Mouse (Mus musculus): ENCODE measurements around the gene Tubb4b. TPM values are rescaled to one million over a fixed set of nuclear protein-coding genes. Genes with fewer than 3 reads are reported as not detected.

Tubb4b gene
- polyA plus RNA-seq, 1 experiment from 2014 or later = 294 TPM

GRCm38 (mm10) chr2:25241438-25241775 lies 16.9 kb upstream of the Tubb4b start:
- TF ChIP-seq CTCF (IDR thresholded peaks at IDR 0.05; ENCODE audit: low read depth) (no peak), EP300 (IDR thresholded peaks at IDR 0.05; ENCODE audit: low read depth) (no peak)
- Histone ChIP-seq H3K36me3 (replicated peaks; ENCODE audit: insufficient read depth, low read length) (no peaks in the 10 kb centered on the region), H3K4me1 (ENCODE audit: insufficient read depth) (peaks cover 23% of the 10 kb centered on the region), H3K4me2 (ENCODE audit: low read depth, low read length) (peak overlapping the region; percentile 78), H3K9me3 (ENCODE audit: low read length) (no peaks in the 10 kb centered on the region), H3K27ac (ENCODE audit: low read depth) (no peak overlapping the region), H3K9ac (replicated peaks) (no peak overlapping the region), H3K27me3 (ENCODE audit: insufficient read depth, low read length) (peaks cover 26% of the 10 kb centered on the region), H3K4me3 (ENCODE audit: low read depth, low read length) (peak overlapping the region; percentile 47; the same call in 1 of the 2 replicates)
- no peak for DNase-seq
- 14% methylated on average over 6 of the region's 6 CpGs for WGBS (ENCODE audit: insufficient replicate concordance)
- ATAC-seq = no peak; the same call in 1 of the 2 replicates

DNA sequence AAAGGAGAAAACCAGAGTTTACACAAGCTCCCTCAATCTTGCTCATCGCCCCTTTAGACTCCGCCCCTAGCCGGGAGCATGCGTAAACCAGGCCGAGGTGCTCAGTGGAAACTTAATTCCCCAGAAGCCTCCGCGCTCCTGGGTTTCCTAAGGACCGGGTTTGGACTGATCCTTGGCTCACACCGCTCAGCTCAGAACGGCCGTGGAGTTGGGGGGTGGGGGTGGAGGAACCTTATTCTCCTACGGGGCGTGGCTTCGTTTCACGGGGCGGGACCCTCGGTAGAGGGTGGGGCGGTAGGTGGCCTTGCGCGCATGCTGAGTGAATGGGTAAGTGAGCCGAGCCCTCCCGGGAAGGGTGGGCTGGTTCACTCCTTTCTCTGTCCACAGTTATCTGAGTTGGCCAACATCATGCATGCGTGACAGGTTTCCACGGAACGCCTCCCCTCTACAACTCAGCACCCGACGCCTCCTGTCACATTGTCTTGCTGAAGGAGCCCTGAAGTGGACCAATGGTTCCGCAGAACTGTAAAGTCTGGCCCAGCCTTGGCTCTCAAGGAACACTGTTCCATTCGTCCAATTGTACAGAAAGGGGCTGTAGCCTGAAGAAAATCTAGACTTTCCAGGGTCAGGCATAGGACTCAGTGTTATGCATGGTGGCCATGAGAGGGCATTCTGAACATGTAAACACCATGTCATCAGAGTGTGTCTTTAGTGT lies 16.4 kb upstream of the Tubb4b start:
- peaks cover 26% of the 10 kb centered on the region for H3K27me3 ChIP-seq (ENCODE audit: insufficient read depth, low read length)
- H3K4me2 ChIP-seq (ENCODE audit: low read depth, low read length) = peak overlapping the region; percentile 78
- DNase-seq = peak; percentile 58
- peak; percentile 74 for ATAC-seq
- no peaks in the 10 kb centered on the region for H3K36me3 ChIP-seq (replicated peaks; ENCODE audit: insufficient read depth, low read length)
- TF ChIP-seq EP300 (IDR thresholded peaks at IDR 0.05; ENCODE audit: low read depth) (no peak), CTCF (IDR thresholded peaks at IDR 0.05; ENCODE audit: low read depth) (no peak)
- H3K4me1 ChIP-seq (ENCODE audit: insufficient read depth) = peaks cover 23% of the 10 kb centered on the region
- H3K9ac ChIP-seq (replicated peaks) = peak overlapping the region; percentile 30; the same call in 1 of the 2 replicates
- H3K9me3 ChIP-seq (ENCODE audit: low read length) = no peaks in the 10 kb centered on the region
- H3K27ac ChIP-seq (ENCODE audit: low read depth) = no peak overlapping the region
- 3% methylated on average over 29 of the region's 29 CpGs for WGBS (ENCODE audit: insufficient replicate concordance)
- peak overlapping the region; percentile 47 for H3K4me3 ChIP-seq (ENCODE audit: low read depth, low read length)

DNA sequence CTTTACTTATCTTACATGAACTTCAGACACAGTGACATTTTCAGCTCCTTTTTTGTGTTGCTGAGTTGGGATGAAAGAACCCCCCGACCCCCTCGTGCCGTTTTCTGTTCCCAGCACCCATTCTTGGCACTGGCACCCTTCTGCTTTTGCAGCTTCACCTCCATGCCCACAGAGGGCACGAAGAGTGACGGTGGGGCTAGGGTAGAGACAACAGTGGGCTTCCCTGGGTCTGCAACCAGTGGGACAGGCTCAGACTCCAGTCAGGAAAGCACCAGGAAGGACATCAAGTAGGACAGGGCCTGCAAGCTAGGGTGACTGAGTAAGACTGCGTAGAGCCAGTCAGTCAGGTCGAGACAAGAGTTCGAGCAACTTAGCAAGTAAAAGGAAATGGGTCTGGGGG lies 15.8 kb upstream of the Tubb4b start:
- H3K4me2 ChIP-seq (ENCODE audit: low read depth, low read length) = peak overlapping the region; percentile 78
- H3K27ac ChIP-seq (ENCODE audit: low read depth) = no peak overlapping the region
- no peak for DNase-seq
- H3K4me3 ChIP-seq (ENCODE audit: low read depth, low read length) = peak overlapping the region; percentile 47; the same call in 1 of the 2 replicates
- no peaks in the 10 kb centered on the region for H3K9me3 ChIP-seq (ENCODE audit: low read length)
- TF ChIP-seq CTCF (IDR thresholded peaks at IDR 0.05; ENCODE audit: low read depth) (no peak), EP300 (IDR thresholded peaks at IDR 0.05; ENCODE audit: low read depth) (no peak)
- peaks cover 26% of the 10 kb centered on the region for H3K27me3 ChIP-seq (ENCODE audit: insufficient read depth, low read length)
- no peak for ATAC-seq
- no peaks in the 10 kb centered on the region for H3K36me3 ChIP-seq (replicated peaks; ENCODE audit: insufficient read depth, low read length)
- no peak overlapping the region for H3K9ac ChIP-seq (replicated peaks)
- peaks cover 23% of the 10 kb centered on the region for H3K4me1 ChIP-seq (ENCODE audit: insufficient read depth)
- WGBS (ENCODE audit: insufficient replicate concordance) = 56% methylated on average over 8 of the region's 8 CpGs

DNA sequence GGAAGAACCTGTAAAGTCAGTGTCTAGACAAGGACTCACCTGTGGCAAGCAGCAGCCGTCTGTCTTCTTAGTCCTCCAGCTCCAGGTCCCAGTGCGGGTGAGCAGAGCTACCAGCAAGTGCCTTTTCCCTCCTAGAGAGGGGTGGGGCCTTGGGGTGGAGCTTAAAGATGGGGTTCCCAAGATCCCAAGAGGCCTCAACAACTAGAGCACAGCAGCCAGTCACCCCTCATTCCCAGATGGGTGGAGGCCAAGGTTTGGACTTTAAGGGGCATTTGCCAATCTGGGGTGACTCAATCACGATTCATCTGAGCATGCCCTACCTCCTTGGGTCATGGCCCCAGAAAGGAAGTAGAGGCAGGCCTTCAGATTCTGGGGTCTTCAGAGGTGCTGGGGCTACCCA lies 15.3 kb upstream of the Tubb4b start:
- ATAC-seq (no peak), DNase-seq (no peak)
- Histone ChIP-seq H3K36me3 (replicated peaks; ENCODE audit: insufficient read depth, low read length) (no peaks in the 10 kb centered on the region), H3K4me3 (ENCODE audit: low read depth, low read length) (no peak overlapping the region), H3K9me3 (ENCODE audit: low read length) (no peaks in the 10 kb centered on the region), H3K27me3 (ENCODE audit: insufficient read depth, low read length) (peaks cover 26% of the 10 kb centered on the region), H3K4me2 (ENCODE audit: low read depth, low read length) (no peak overlapping the region), H3K4me1 (ENCODE audit: insufficient read depth) (peaks cover 23% of the 10 kb centered on the region), H3K27ac (ENCODE audit: low read depth) (no peak overlapping the region), H3K9ac (replicated peaks) (no peak overlapping the region)
- WGBS (ENCODE audit: insufficient replicate concordance) = 83% methylated on average over 3 of the region's 3 CpGs
- no peak for TF ChIP-seq CTCF (IDR thresholded peaks at IDR 0.05; ENCODE audit: low read depth)
- no peak for TF ChIP-seq EP300 (IDR thresholded peaks at IDR 0.05; ENCODE audit: low read depth)

DNA sequence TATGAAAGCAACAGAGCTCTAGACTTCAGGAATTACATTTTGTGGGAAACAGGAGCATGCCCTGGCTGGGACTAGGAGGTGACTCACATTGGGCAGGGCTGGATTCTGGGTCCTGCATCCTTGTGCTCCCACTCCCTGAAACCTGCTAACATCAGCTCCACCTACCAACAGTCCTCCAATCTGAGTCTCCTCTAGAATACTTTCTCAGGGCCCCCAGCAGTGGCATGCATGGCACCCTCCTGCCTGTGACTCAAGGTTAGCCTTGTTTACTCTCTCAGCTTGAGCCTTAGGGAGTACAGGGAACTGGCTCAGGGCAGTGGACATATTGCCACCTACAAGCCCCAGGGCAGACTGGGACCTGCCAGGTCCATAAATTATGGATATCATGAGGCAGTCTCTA lies 13.6 kb upstream of the Tubb4b start:
- Histone ChIP-seq H3K4me3 (ENCODE audit: low read depth, low read length) (no peak overlapping the region), H3K4me1 (ENCODE audit: insufficient read depth) (peaks cover 23% of the 10 kb centered on the region), H3K27ac (ENCODE audit: low read depth) (no peak overlapping the region), H3K9ac (replicated peaks) (no peak overlapping the region), H3K9me3 (ENCODE audit: low read length) (no peaks in the 10 kb centered on the region), H3K36me3 (replicated peaks; ENCODE audit: insufficient read depth, low read length) (no peaks in the 10 kb centered on the region), H3K4me2 (ENCODE audit: low read depth, low read length) (no peak overlapping the region), H3K27me3 (ENCODE audit: insufficient read depth, low read length) (peaks cover 22% of the 10 kb centered on the region)
- DNase-seq = no peak
- no peak for TF ChIP-seq EP300 (IDR thresholded peaks at IDR 0.05; ENCODE audit: low read depth)
- TF ChIP-seq CTCF (IDR thresholded peaks at IDR 0.05; ENCODE audit: low read depth) = no peak
- no peak for ATAC-seq

GRCm38 (mm10) chr2:25237522-25237921 lies 13.0 kb upstream of the Tubb4b start:
- Histone ChIP-seq H3K4me1 (ENCODE audit: insufficient read depth) (peaks cover 22% of the 10 kb centered on the region), H3K9me3 (ENCODE audit: low read length) (no peaks in the 10 kb centered on the region), H3K27ac (ENCODE audit: low read depth) (no peak overlapping the region), H3K27me3 (ENCODE audit: insufficient read depth, low read length) (peaks cover 16% of the 10 kb centered on the region), H3K9ac (replicated peaks) (no peak overlapping the region), H3K4me3 (ENCODE audit: low read depth, low read length) (no peak overlapping the region), H3K36me3 (replicated peaks; ENCODE audit: insufficient read depth, low read length) (no peaks in the 10 kb centered on the region), H3K4me2 (ENCODE audit: low read depth, low read length) (no peak overlapping the region)
- ATAC-seq = no peak
- DNase-seq = no peak
- TF ChIP-seq CTCF (IDR thresholded peaks at IDR 0.05; ENCODE audit: low read depth) (no peak), EP300 (IDR thresholded peaks at IDR 0.05; ENCODE audit: low read depth) (no peak)
- WGBS (ENCODE audit: insufficient replicate concordance) = 64% methylated on average over 4 of the region's 4 CpGs
